Mouse (Mus musculus) small intestine, adult 2 months (tissue): ENCODE measurements around the gene Galnt9. TPM values are rescaled to one million over a fixed set of nuclear protein-coding genes. Genes with fewer than 3 reads are reported as not detected.

Experiments
- H3K27ac ChIP-seq: fragments of 200-500 bp; 2 replicates; pipeline ENCODE4 v1.5.1; 2012; ENCODE audit warnings: low read depth, low read length, control low read depth, inconsistent platforms; ENCODE audit not compliant: insufficient read depth
- H3K27me3 ChIP-seq: fragments of 200-500 bp; 2 replicates; pipeline ENCODE4 v1.6.1; 2012; ENCODE audit warnings: mild to moderate bottlenecking, moderate library complexity, low read length, inconsistent platforms; ENCODE audit not compliant: control insufficient read depth, insufficient read depth
- H3K36me3 ChIP-seq: fragments of 200-500 bp; 2 replicates; pipeline ENCODE4 v1.6.1; 2012; ENCODE audit warnings: mild to moderate bottlenecking, low read length, control low read depth, inconsistent platforms; ENCODE audit not compliant: control insufficient read depth, insufficient read depth
- H3K4me1 ChIP-seq: fragments of 200-500 bp; 2 replicates; pipeline ENCODE4 v1.6.1; 2012; ENCODE audit warnings: low read length, inconsistent platforms, mixed read lengths; ENCODE audit not compliant: control insufficient read depth, insufficient read depth, insufficient read length
- H3K4me3 ChIP-seq: fragments of 200-500 bp; 2 replicates; pipeline ENCODE4 v1.5.1; 2012; ENCODE audit warnings: low read depth, mild to moderate bottlenecking, control low read depth, inconsistent platforms, low read length, moderate library complexity
- CTCF ChIP-seq: fragments of 200-500 bp; IDR thresholded peaks from 2 replicates; pipeline ENCODE4 v1.5.1; 2012; ENCODE audit warnings: low read depth, mild to moderate bottlenecking, control low read depth, inconsistent platforms, low read length, moderate library complexity, mixed read lengths; ENCODE audit not compliant: insufficient replicate concordance, insufficient read length; ENCODE audit errors: extremely low read depth
- POLR2A ChIP-seq: fragments of 200-500 bp; IDR thresholded peaks from 2 replicates; pipeline ENCODE4 v1.6.1; 2012; ENCODE audit warnings: low read depth, mild to moderate bottlenecking, control low read depth, inconsistent platforms, low read length, moderate library complexity
- WGBS: fragments of 180-500 bp; shearing (Covaris S2); methylation state at CpG from one replicate; pipeline ENCODE4 v1.1.7; 2018; 5-methylcytosine and 5-hydroxymethylcytosine counted together
- polyA plus RNA-seq: library from polyadenylated mRNA; depleted of rRNA; stranded (reverse); fragments of >200 nt; gene quantifications from 2 replicates; pipeline ENCODE4 v1.2.3, GENCODE M21; 2012

The Galnt9 gene
- polyA plus RNA-seq, 1 experiment: 0.18 TPM

DNA sequence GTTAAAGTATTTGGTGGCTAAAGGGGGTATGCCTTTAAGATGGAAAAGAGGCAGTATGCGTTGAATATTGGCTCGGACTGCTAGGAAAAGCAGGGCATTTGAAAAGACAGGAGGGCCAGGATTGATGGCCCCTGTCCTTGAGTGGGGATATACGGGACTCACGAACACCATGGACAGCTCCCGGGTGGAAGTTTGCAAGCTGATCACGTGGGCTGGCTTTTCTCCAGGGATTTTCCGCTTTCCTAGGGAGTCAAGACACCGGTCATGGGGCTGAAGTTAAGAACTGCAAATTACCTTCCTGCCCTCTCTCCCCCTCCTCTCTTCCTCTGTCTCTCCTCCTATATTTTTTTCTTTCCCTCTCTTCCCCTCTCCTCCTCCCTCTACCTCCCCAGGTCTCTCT lies 14.2 kb downstream of the Galnt9 start:
- 9% methylated on average over 8 of the region's 8 CpGs for WGBS
- H3K27me3 ChIP-seq: no peaks in the 10 kb centered on the region
- no peak overlapping the region for H3K27ac ChIP-seq
- H3K36me3 ChIP-seq: no peaks in the 10 kb centered on the region
- no peak for TF ChIP-seq CTCF
- TF ChIP-seq POLR2A: no peak
- H3K4me3 ChIP-seq: no peak overlapping the region
- no peaks in the 10 kb centered on the region for H3K4me1 ChIP-seq

DNA sequence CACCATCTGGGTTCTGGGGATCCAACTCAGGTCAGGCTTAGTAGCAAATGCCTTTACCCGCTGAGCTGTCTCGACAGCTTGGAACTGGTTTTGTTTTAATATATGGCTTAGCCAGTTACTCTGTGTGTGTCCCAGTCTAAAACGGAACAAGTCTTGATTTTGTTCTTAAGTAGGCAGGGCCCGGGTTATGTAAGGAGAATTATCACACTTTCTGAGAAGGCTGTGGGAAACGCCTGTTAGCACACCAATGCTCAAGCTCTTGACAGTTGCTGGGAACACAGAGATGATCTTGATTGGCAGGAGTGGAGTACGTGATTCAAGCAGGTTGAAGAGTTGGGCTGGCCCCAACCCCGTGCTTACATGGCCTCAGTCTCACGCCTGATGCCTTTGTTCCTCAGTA lies 15.5 kb downstream of the Galnt9 start:
- TF ChIP-seq CTCF: no peak
- no peak for TF ChIP-seq POLR2A
- H3K4me3 ChIP-seq: no peak overlapping the region
- WGBS: 89% methylated on average over 8 of the region's 8 CpGs
- no peaks in the 10 kb centered on the region for H3K4me1 ChIP-seq
- no peaks in the 10 kb centered on the region for H3K27me3 ChIP-seq
- H3K36me3 ChIP-seq: no peaks in the 10 kb centered on the region
- H3K27ac ChIP-seq: no peak overlapping the region

DNA sequence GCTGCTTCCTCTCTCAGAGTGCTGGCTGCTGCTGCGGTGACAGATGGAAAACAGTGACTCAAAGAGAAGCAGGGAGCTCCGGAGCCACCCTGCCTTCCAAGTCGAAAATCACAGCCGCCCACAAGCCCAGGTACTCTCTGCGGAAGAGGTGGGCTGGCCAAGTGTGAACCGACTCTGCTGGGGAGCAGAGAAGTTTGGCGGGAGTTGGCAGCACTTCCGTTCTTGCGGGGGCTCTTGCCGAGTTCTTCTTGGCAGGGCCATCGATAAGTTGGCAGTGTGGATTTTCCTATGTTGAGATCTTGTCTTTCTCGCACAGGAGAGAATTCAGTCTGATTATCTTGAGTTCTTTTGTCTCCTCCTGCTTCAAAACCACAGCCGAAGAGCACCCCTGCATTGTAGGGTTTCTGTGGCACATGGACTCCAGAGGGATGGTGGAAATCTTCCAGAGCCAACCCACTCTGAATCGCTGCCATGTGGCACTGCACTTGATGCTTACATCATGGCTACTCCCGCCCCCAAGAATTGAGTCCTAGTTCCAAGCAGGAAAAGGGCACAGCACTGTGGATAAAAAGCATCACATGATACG lies 18.7 kb downstream of the Galnt9 start:
- 78% methylated on average over 16 of the region's 16 CpGs for WGBS

DNA sequence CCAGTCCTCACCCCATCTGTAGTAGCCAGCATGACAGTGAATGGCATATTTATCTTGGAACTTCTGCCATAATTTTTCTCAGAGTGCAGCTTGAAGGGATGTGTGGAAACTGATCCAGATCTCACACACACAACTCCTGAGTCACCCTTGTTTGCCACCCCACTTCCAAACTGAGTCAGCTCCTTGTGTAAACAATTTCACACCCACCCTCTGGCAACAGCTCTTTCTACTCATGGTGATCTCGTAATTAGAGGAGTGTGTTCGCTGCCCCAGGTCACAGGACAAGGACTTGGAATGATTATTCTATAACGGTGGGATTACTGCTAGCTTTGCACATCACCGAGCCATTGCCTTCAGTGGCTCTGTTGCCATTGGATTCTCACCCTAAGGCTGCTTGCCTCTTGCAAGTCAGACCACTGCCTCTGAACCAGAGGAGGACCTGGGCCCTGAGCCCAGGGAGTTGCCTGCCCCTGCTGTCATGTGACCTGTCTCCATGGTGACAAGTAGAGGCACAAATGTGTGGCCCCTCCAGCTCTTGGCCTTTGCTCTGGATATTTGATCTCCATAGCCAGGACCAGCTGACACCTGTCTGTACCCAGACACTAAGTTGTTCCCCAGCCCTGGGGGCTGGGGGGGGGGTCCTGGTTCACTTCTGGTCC lies 21.0 kb downstream of the Galnt9 start:
- no peak overlapping the region for H3K4me3 ChIP-seq
- H3K36me3 ChIP-seq: no peaks in the 10 kb centered on the region

More for the DNA sequence above, 18.7 kb downstream of the Galnt9 start:
- Histone ChIP-seq H3K36me3 (no peaks in the 10 kb centered on the region), H3K4me1 (no peaks in the 10 kb centered on the region), H3K4me3 (no peak overlapping the region), H3K27me3 (no peaks in the 10 kb centered on the region), H3K27ac (no peak overlapping the region)
- TF ChIP-seq CTCF (no peak), POLR2A (no peak)

DNA sequence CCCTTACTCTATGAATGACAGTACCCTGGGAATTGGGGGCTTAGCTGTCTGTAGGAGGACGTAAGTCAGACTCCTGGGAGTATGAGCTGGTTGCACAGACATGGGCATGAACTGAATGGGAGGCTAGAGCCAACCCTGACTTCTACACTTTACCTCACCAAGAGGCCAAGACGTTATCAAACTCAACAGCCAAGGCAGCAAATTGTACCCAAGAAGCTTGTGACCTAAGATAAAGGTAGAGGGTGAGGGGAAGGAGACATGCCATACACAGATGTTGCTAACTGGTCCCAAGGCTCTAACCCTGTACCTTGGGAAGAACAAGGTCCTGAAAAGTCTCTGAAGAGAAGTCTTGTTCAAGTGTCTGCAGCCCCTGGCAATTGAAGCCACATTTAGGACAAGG lies 23.4 kb downstream of the Galnt9 start:
- no peak for TF ChIP-seq POLR2A
- TF ChIP-seq CTCF: no peak
- no peaks in the 10 kb centered on the region for H3K36me3 ChIP-seq
- no peaks in the 10 kb centered on the region for H3K4me1 ChIP-seq
- no peaks in the 10 kb centered on the region for H3K27me3 ChIP-seq
- H3K27ac ChIP-seq: no peak overlapping the region
- WGBS: 71% methylated on average over 2 of the region's 2 CpGs
- H3K4me3 ChIP-seq: no peak overlapping the region

More for the DNA sequence above, 21.0 kb downstream of the Galnt9 start:
- no peaks in the 10 kb centered on the region for H3K4me1 ChIP-seq
- 23% methylated on average over 4 of the region's 4 CpGs for WGBS
- H3K27me3 ChIP-seq: no peaks in the 10 kb centered on the region
- H3K27ac ChIP-seq: no peak overlapping the region
- TF ChIP-seq POLR2A: no peak
- no peak for TF ChIP-seq CTCF

DNA sequence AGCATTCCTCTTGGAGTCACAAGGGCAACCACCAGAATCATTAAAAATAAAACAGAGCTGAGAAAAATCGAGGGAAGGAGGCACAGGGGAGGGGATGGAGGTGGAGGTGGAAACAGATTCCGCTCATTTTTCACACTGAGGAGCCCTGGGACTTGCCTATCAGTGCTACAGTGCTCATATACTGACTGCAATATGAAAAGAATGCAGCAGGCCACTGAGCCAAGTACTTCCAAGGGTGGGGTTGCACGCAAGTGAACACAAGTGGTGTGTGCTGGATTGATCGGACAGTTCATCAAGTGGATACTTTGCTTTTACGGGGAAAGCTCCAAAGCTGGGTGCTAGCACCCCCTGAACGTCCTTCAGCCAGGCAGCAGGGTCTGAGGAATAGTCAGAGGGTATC lies 30.7 kb downstream of the Galnt9 start:
- Histone ChIP-seq H3K27ac (no peak overlapping the region), H3K4me1 (no peaks in the 10 kb centered on the region), H3K27me3 (no peaks in the 10 kb centered on the region), H3K4me3 (no peak overlapping the region), H3K36me3 (no peaks in the 10 kb centered on the region)
- WGBS: 49% methylated on average over 6 of the region's 6 CpGs
- TF ChIP-seq CTCF: no peak
- TF ChIP-seq POLR2A: no peak

DNA sequence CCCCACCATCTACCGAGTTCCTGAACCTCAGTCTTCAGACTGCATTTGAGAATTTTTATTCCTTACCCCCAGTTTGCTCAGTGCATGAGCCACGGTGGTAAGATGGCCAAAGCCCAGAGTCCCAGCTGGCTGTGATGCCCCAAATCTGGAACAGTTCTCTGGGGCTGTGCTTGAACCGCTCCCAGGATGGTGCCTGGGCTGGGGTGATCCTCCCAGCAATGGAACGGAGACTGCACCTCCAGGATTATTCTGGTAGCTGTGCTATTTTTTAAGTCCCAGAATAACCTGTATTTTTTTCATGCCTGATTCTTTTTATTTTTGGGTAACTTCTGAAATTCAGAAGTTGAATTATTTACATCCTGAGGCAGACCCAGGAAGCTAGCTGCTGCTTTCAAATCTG lies 35.1 kb downstream of the Galnt9 start:
- TF ChIP-seq CTCF (no peak), POLR2A (no peak)
- no peak overlapping the region for H3K27ac ChIP-seq
- no peaks in the 10 kb centered on the region for H3K4me1 ChIP-seq
- H3K27me3 ChIP-seq: no peaks in the 10 kb centered on the region
- H3K4me3 ChIP-seq: no peak overlapping the region
- no peaks in the 10 kb centered on the region for H3K36me3 ChIP-seq
- WGBS: 82% methylated on average over 4 of the region's 4 CpGs
